Mouse (Mus musculus): ENCODE data around the gene Pnck.

The Pnck gene

DNA sequence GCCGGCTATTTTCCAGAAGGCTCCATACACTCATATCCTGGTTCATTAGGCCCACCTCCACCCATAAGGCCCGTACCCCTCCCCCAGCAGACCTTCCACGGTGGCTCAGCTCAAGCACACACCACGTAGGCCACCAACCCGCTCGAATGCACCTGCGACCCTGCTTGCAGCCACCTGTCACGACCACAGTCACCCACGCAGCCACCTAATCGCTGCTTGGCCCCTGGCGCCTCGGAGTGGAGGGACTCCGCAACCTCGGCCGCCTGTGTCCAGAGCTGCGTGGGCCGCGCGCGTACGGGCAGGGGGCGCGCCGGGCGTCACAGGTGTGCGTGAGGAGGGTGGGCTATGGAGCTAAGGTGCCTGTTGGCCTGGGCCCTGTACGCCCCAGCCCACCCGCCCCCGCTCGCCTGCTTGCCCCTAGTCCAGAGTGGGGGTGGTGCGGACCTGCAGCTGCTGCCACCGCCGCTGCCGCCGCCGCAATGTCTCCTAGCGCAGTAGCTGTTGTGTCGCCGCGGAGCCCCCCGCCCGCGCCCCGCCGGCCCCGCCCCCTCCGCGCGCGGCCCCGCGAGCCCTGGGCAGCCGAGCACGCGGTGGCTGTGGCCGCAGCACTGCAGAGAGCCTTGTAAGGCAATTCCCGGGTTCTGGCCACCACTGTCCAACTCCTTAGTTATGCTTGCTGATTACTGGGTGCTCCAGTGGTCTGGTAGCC is at the start of gene Pnck:
TSS of gene Pnck (minus strand) at position 543 of the 709 bp plus-strand sequence.
- DNase-seq (ENCODE audit: low spot score), result no peak

DNA sequence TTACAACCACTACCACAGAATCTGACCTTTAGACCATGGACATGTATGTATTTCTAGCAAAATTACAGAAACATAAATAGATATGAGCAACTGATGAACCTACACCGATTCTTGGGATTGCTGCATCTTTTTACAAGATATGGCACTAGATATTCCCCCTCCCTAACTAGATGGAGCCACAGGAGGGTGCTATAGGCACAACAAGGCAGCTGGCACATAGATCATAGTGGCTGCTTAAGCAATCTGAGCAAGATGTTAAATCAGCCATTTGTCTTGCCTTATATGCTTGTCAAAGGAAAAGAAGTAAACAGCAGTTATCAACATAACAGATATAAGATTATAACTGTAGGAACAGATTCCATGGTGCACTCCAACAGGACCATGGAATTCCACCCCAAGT is 40.6 kb upstream of the Pnck start:
- no peak for DNase-seq (ENCODE audit: low spot score)

DNA sequence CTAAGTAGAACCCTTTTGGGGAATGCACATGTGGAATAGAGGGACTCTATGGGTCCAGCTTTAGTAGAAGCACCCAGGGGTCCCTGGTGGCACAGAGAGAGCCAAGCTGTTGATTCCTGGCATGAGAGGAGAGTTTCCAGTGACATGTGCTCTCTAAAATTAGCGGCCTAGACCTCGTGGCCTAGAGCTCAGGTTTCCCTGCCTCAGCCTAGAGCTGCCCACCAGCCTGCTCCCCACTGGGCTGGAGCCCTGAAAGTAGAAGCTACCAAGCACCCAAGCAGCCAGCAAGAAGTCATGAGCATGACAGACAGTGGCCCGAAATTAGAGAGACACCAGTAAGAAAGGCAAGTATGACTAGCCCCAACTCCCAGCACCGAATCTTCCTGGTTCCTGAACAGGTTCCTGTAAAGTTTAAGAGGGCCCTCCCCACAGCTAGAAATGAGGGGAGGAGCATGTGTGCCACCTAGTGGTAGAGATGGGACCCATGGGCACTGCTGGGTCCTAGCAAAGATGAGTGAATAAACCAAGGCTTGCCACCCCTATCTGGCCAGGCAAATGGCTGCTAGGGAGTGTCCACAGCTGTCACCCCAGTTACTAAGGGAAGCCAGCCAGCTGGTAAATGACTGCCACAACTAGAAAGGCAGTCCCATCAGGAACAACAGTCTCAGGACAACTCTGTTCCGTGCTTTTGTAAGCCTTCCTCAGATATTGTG is 31.2 kb upstream of the Pnck start:
- peak; percentile 47 for DNase-seq (ENCODE audit: low spot score)

GRCm38 (mm10) chrX:73685629-73686028 is 25.7 kb upstream of the Pnck start:
- no peak for DNase-seq (ENCODE audit: low spot score)

DNA sequence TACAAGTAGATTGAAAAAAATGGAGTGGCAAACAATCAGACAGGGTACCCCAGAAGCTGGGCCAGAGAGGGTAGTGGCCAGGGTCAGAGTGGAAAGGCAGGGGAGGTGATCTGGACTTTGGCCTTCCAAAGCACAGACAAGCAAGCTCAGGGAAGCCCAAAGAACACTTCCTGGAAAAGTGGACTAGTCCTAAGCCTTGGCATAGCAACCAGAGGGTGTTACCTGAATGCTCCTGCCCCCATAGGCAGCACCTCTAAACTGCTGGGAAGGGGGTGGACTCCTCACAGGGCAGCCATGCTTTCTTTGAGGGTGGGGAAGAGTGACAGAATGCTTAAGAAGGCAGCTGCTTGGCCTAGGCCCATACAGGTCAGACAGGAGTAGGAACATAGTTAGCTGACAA is 25.1 kb upstream of the Pnck start:
- no peak for DNase-seq (ENCODE audit: low spot score)

- DNase-seq (ENCODE audit: low spot score), result no peak
Observed at GRCm38 (mm10) chrX:73684156-73684555, 24.2 kb upstream of the Pnck start.

- DNase-seq (ENCODE audit: low spot score), result no peak
Observed at GRCm38 (mm10) chrX:73676668-73677067, 16.8 kb upstream of the Pnck start.

DNA sequence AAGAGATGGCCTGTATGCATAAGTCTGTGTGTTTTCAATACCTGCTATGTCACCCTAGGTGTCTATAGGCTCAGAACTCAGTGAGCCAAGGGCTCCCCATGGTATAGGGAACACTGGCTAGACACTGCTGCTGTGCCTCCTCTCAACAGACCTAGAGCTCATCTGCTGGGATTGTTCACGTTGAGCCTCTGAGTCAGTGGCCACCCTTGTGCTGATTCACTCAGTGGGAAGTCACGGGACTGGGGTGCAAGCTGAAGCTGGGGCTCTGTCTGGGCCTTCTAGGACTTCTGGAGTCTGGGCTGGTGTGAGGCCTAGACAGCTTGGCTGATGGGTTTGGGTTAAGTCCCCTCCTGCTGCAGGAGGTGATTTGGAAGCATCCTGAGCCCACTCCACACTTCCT is 15.3 kb upstream of the Pnck start:
- no peak for DNase-seq (ENCODE audit: low spot score)

- DNase-seq (ENCODE audit: low spot score), result no peak
Observed at GRCm38 (mm10) chrX:73673968-73674661, 14.2 kb upstream of the Pnck start.

DNA sequence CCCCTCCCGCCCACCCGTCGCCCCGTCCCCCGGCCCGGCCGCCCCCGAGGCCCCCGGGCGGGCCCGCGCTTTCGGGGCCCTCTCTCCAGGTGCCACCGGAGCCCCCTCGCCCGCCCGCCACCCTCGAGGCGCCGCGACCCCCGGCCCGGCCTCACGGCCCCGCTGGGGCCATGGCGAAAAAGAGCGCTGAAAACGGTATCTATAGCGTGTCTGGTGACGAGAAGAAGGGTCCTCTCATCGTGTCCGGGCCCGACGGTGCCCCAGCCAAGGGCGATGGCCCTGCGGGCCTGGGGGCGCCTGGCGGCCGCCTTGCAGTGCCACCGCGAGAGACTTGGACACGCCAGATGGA is 13.7 kb upstream of the Pnck start:
- no peak for DNase-seq (ENCODE audit: low spot score)

DNA sequence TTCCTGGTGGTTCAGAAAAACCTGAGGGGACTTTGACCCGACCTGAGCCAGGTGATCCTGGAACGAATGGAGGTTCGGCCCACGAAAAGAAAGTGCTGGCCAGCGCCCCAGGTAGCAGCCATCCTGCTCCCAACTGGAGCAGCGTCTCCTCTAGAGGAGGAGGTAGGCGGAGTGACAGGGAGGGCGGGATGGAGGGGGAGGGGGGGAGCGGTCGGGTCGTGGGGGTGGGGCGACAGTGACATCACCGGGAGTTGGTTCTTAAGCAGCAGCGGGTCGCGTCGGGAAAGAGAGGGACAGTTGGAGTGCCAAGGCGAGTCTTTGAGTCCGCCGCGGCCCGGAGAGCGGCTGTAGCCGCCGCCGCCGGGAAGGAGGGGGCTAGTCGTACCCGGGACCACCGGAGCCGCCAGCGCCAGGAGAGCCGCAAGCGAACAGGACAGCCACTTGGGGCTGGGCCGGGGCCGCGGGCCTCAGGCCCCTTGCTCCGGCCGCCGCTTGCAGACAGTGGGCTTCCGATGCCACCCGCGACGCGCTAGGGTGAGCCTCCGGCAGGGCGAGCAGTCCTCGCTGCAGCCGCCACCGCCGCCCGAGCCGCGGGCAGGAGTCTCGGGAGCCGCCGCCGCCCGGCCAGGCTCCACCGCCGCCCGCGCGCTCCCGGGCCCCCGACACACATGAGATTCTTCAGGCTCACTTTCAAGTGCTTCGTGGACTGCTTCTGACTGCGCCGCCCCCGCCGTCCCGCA is 13.1 kb upstream of the Pnck start, which contains the start of gene Slc6a8:
TSS of gene Slc6a8 (plus strand) at position 272 of the 740 bp plus-strand sequence.
- peak; percentile 64 for DNase-seq (ENCODE audit: low spot score)

- peak; percentile 31 for DNase-seq (ENCODE audit: low spot score)
Observed at GRCm38 (mm10) chrX:73672031-73672431, 12.1 kb upstream of the Pnck start.

- DNase-seq (ENCODE audit: low spot score), result no peak
Observed at GRCm38 (mm10) chrX:73663143-73663542, 3.2 kb upstream of the Pnck start.

DNA sequence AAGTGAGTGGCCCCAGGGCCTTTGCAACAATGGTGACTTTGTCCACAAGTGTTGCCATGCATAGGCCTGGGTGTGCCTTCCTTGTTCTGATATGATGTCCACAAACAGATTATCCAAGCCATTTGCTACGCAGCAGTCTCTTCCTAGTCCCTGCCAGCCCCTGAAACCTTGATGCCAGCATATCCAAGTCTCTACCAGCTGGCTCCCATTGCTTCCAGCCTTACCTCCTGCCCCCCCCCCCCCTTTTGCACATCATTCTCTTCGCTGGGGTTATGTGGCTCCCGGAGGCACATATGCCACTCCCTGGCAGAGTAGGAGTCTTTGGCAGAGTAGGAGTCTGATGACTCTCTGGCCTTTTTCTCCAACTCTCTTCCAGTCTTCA is 358 bp upstream of the Pnck start:
- DNase-seq (ENCODE audit: low spot score), result no peak

DNA sequence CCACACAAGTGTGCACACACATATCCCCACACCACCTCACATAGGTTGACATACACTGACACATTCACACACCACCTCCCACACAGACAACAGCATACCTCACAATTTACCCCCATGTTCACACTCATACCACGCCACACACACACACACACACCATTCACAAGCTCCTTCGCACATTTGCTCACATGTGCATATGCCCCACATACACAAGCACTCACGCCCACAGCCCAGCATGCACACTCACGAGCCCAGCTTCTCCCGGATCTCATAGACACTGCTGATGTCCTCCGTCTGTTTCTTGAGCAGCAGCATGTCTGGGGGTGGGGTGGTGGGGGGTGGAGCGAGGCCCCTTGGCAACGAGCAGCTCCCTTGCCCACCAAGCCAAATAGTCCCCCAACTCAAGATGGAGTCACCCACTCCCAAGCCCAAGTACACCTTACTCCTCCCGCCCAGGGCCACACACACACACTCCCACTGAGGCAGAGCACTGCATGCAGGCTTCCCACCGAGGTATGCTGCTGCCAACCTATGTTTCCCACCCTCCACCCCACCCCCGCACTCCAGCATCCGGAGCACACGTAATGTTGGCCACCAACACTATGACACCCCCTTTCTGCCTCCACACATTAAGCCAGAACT is 862 bp downstream of the Pnck start:
- no peak for DNase-seq (ENCODE audit: low spot score)

DNA sequence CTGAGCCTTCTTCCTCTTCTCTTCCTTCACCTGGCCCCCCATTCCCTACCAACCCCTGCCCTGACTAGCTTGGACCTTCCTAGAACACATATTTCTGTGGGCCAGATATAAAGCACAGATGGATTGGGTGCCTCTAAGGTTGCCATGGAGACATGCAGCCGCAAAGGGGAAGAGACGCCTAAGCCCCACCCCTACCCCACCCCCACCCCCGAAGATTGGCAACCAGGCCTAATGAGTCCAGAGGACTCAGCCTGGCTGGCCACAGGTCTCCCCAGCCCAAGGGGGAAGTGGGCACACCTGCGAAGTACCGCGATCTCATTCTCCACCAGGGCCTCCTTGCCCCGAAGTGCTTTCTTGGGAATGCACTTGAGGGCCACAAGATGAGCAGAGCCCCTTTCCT is 1.5 kb downstream of the Pnck start:
- DNase-seq (ENCODE audit: low spot score), result no peak

DNA sequence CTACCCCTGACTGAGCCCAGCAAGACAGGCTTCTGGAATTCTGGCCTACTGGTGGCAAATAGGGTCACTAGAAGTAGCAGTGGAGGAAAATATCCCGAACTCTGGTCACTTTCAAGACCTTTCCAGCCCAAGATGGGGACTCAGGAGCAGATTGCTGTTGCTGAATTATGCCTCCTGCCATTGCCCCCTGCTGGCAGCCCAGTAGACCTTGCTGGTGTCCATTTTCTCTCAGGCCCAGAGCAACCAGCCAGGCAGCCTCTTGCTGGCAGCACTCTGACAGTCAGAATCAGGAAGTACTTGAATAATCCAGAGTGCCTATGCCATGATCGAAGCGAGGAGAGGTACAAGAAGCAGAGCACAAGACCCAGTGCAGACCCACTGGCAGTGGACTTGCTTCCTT is 4.4 kb downstream of the Pnck start:
- DNase-seq (ENCODE audit: low spot score), result peak; percentile 33

GRCm38 (mm10) chrX:73654177-73654576 is 5.7 kb downstream of the Pnck start:
- DNase-seq (ENCODE audit: low spot score), result peak; percentile 31

- no peak for DNase-seq (ENCODE audit: low spot score)
Observed at GRCm38 (mm10) chrX:73653392-73653791, 6.5 kb downstream of the Pnck start.

- DNase-seq (ENCODE audit: low spot score), result no peak
Observed at GRCm38 (mm10) chrX:73650869-73651268, 9.0 kb downstream of the Pnck start.

GRCm38 (mm10) chrX:73645121-73645520 is 14.8 kb downstream of the Pnck start:
- no peak for DNase-seq (ENCODE audit: low spot score)

- no peak for DNase-seq (ENCODE audit: low spot score)
Observed at GRCm38 (mm10) chrX:73639901-73640469, 19.9 kb downstream of the Pnck start.

Data from ovary, postnatal 36 days (tissue).